Mouse (Mus musculus) forebrain, postnatal 0 days (tissue): ENCODE data around the gene Snd1. TPM values are rescaled to one million over a fixed set of nuclear protein-coding genes. Genes with fewer than 3 reads are reported as not detected.

Experiments
- ATAC-seq: fragments of 200-750 bp; cut with Nextera tagmentation; 2 replicates; pipeline ENCODE4 v1.8.0; 2017; ENCODE audit warnings: mild to moderate bottlenecking, moderate library complexity
- DNase-seq: peaks from one replicate; pipeline ENCODE4 v3.0.0-alpha.2; 2015
- H3K27ac ChIP-seq: fragments of 300-500 bp; sonication (generic); 2 replicates; pipeline ENCODE4 v1.5.1; 2014; ENCODE audit warnings: low read depth, mild to moderate bottlenecking, antibody characterized with exemption, low read length, moderate library complexity, mixed read lengths
- H3K27me3 ChIP-seq: fragments of 300-500 bp; sonication (generic); 2 replicates; pipeline ENCODE4 v1.6.1; 2014; ENCODE audit warnings: mild to moderate bottlenecking, low read length, mixed read lengths; ENCODE audit not compliant: insufficient read depth
- H3K36me3 ChIP-seq: fragments of 300-500 bp; sonication (generic); 2 replicates; pipeline ENCODE4 v1.6.1; 2014; ENCODE audit warnings: mild to moderate bottlenecking, moderate library complexity; ENCODE audit not compliant: insufficient read depth
- H3K4me1 ChIP-seq: fragments of 300-500 bp; sonication (generic); 2 replicates; pipeline ENCODE4 v1.6.1; 2014; ENCODE audit warnings: antibody characterized with exemption; ENCODE audit not compliant: insufficient read depth
- H3K4me2 ChIP-seq: fragments of 300-500 bp; sonication (generic); 2 replicates; pipeline ENCODE4 v1.6.1; 2014; ENCODE audit warnings: low read depth, mild to moderate bottlenecking, moderate library complexity
- H3K4me3 ChIP-seq: fragments of 300-500 bp; sonication (generic); 2 replicates; pipeline ENCODE4 v1.5.1; 2014; ENCODE audit warnings: low read depth, low read length, mixed read lengths
- H3K9ac ChIP-seq: fragments of 300-500 bp; sonication (generic); 2 replicates; pipeline ENCODE4 v1.6.1; 2014; ENCODE audit warnings: mild to moderate bottlenecking
- H3K9me3 ChIP-seq: fragments of 300-500 bp; sonication (generic); 2 replicates; pipeline ENCODE4 v1.6.1; 2016; ENCODE audit warnings: low read length
- CTCF ChIP-seq: sonication (generic); IDR thresholded peaks from 2 replicates; pipeline ENCODE4 v1.5.1; 2016; ENCODE audit warnings: antibody characterized with exemption, control low read depth, low read depth
- WGBS: fragments of 180-500 bp; shearing (Covaris S2); extraction: QIAGEN DNeasy Blood & Tissue Kit; methylation state at CpG from one replicate; pipeline ENCODE4 v1.1.7; 2014; 5-methylcytosine and 5-hydroxymethylcytosine counted together
- polyA plus RNA-seq: library from polyadenylated mRNA; unstranded; fragments of >200 nt; fragmentation: Nextera tagmentation; extraction: Ambion mirVana; gene quantifications from 2 replicates; pipeline ENCODE4 v1.2.1, GENCODE M21; 2015
- total RNA-seq: library from RNA; depleted of rRNA; stranded (reverse); fragments of >200 nt; gene quantifications from 2 replicates; pipeline ENCODE4 v1.2.3, GENCODE M21; 2014

Gene Snd1
- total and polyA plus RNA-seq, 2 experiments from 2014 or later, result 72.4 to 90.8 TPM

- no peak overlapping the region for H3K27ac ChIP-seq
- WGBS, result 92% methylated on average over 6 of the region's 6 CpGs
- no peak for TF ChIP-seq CTCF
Measured at GRCm38 (mm10) chr6:28731246-28731645, 256.3 kb downstream of the Snd1 start.

GRCm38 (mm10) chr6:28733884-28734647 lies 259.1 kb downstream of the Snd1 start:
- Histone ChIP-seq H3K36me3 (no peaks in the 10 kb centered on the region), H3K9ac (no peak overlapping the region), H3K4me1 (no peaks in the 10 kb centered on the region), H3K4me3 (no peak overlapping the region), H3K9me3 (no peaks in the 10 kb centered on the region), H3K27me3 (no peaks in the 10 kb centered on the region), H3K27ac (no peak overlapping the region), H3K4me2 (no peak overlapping the region)
- DNase-seq (no peak), ATAC-seq (no peak)
- 82% methylated on average over 5 of the region's 5 CpGs for WGBS
- no peak for TF ChIP-seq CTCF

More at GRCm38 (mm10) chr6:28731246-28731645, 256.3 kb downstream of the Snd1 start:
- Histone ChIP-seq H3K9me3 (no peaks in the 10 kb centered on the region), H3K36me3 (no peaks in the 10 kb centered on the region), H3K4me1 (no peaks in the 10 kb centered on the region), H3K9ac (no peak overlapping the region), H3K27me3 (no peaks in the 10 kb centered on the region), H3K4me2 (no peak overlapping the region), H3K4me3 (no peak overlapping the region)
- ATAC-seq (no peak), DNase-seq (no peak)

GRCm38 (mm10) chr6:28735116-28735515 lies 260.2 kb downstream of the Snd1 start:
- H3K9ac ChIP-seq, result no peak overlapping the region
- WGBS, result 81% methylated on average over 9 of the region's 9 CpGs

GRCm38 (mm10) chr6:28736665-28737064 lies 261.7 kb downstream of the Snd1 start:
- 72% methylated on average over 7 of the region's 7 CpGs for WGBS

More at GRCm38 (mm10) chr6:28735116-28735515, 260.2 kb downstream of the Snd1 start:
- no peaks in the 10 kb centered on the region for H3K4me1 ChIP-seq
- ATAC-seq (no peak), DNase-seq (no peak)
- H3K4me2 ChIP-seq, result no peak overlapping the region
- H3K27ac ChIP-seq, result no peak overlapping the region
- TF ChIP-seq CTCF, result no peak
- H3K4me3 ChIP-seq, result no peak overlapping the region
- no peaks in the 10 kb centered on the region for H3K27me3 ChIP-seq
- no peaks in the 10 kb centered on the region for H3K9me3 ChIP-seq
- H3K36me3 ChIP-seq, result no peaks in the 10 kb centered on the region

GRCm38 (mm10) chr6:28737601-28738000 lies 262.7 kb downstream of the Snd1 start:
- H3K27ac ChIP-seq, result no peak overlapping the region
- no peak overlapping the region for H3K4me3 ChIP-seq
- 86% methylated on average over 1 of the region's 1 CpGs for WGBS
- H3K36me3 ChIP-seq, result no peaks in the 10 kb centered on the region
- no peak overlapping the region for H3K4me2 ChIP-seq
- DNase-seq (no peak), ATAC-seq (no peak)
- no peaks in the 10 kb centered on the region for H3K4me1 ChIP-seq
- no peak overlapping the region for H3K9ac ChIP-seq
- no peak for TF ChIP-seq CTCF
- H3K9me3 ChIP-seq, result no peaks in the 10 kb centered on the region
- H3K27me3 ChIP-seq, result no peaks in the 10 kb centered on the region

More at GRCm38 (mm10) chr6:28736665-28737064, 261.7 kb downstream of the Snd1 start:
- H3K27me3 ChIP-seq, result no peaks in the 10 kb centered on the region
- no peak for TF ChIP-seq CTCF
- H3K27ac ChIP-seq, result no peak overlapping the region
- H3K36me3 ChIP-seq, result no peaks in the 10 kb centered on the region
- H3K4me3 ChIP-seq, result no peak overlapping the region
- ATAC-seq (no peak), DNase-seq (no peak)
- no peak overlapping the region for H3K9ac ChIP-seq
- no peaks in the 10 kb centered on the region for H3K9me3 ChIP-seq
- H3K4me2 ChIP-seq, result no peak overlapping the region
- H3K4me1 ChIP-seq, result no peaks in the 10 kb centered on the region

GRCm38 (mm10) chr6:28743586-28743985 lies 268.6 kb downstream of the Snd1 start:
- no peak for TF ChIP-seq CTCF
- 18% methylated on average over 1 of the region's 1 CpGs for WGBS
- H3K36me3 ChIP-seq, result no peaks in the 10 kb centered on the region
- peaks cover 10% of the 10 kb centered on the region; the same call in 1 of the 2 replicates for H3K4me1 ChIP-seq
- no peak overlapping the region for H3K27ac ChIP-seq
- no peak for ATAC-seq
- no peak for DNase-seq
- H3K4me3 ChIP-seq, result no peak overlapping the region
- no peak overlapping the region for H3K9ac ChIP-seq
- no peak overlapping the region for H3K4me2 ChIP-seq
- H3K27me3 ChIP-seq, result no peaks in the 10 kb centered on the region
- no peaks in the 10 kb centered on the region for H3K9me3 ChIP-seq

GRCm38 (mm10) chr6:28745864-28746263 lies 270.9 kb downstream of the Snd1 start:
- DNase-seq (no peak), ATAC-seq (no peak)
- Histone ChIP-seq H3K9me3 (no peaks in the 10 kb centered on the region), H3K27me3 (no peaks in the 10 kb centered on the region), H3K9ac (no peak overlapping the region), H3K4me2 (no peak overlapping the region), H3K27ac (no peak overlapping the region), H3K4me1 (peaks cover 10% of the 10 kb centered on the region; the same call in 1 of the 2 replicates), H3K36me3 (no peaks in the 10 kb centered on the region), H3K4me3 (no peak overlapping the region)
- 42% methylated on average over 7 of the region's 7 CpGs for WGBS
- TF ChIP-seq CTCF, result no peak
